Mouse (Mus musculus) cerebellum, postnatal 36 days (tissue): ENCODE measurements around the gene Gm49337.

Experiments used
- DNase-seq, 2 experiments: peaks; one replicate each; pipeline ENCODE4 v3.0.0; 2021 to 2022; ENCODE audit warnings: mixed read lengths in 2 of 2

The Gm49337 gene

DNA sequence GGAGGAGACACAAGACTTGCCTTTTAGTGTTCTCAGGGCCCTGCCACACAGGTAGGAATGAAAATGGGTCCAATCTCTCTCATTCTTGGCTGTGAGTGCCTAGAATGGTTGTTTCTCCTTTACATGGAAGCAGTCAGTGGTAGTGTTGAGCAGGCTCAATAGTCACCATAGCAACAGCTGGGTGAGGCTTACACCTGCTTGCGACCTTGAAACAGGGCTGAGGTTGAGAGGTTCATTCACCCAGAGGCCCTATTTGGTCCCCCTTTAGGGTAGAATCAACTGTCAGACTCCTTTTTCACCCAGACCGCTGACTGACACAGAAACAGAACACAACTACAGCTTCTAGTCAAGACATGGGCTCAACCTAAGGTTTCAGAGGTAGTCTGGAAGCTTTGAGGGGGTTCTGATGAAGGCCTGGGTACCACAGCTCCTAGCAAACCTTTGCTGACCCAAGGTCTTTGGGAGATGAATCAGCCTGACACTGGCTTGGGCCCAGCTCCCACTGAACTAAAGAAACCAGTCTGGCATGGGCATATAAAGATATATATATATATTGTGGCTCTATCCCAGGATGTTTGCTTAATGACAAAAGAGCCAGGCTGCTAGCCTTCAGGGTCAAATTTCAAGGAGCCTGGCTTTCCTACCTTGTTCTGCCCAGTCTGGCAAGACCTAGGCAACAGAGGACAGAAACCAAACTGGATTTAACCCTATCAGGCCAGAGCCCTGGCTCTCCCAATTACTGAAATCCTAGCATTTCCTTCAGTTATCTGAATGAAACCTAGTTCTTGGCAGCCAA is 8.2 kb upstream of the Gm49337 start:
- no peak for DNase-seq

GRCm38 (mm10) chr4:116165708-116166407 is 7.3 kb upstream of the Gm49337 start:
- no peak for DNase-seq

DNA sequence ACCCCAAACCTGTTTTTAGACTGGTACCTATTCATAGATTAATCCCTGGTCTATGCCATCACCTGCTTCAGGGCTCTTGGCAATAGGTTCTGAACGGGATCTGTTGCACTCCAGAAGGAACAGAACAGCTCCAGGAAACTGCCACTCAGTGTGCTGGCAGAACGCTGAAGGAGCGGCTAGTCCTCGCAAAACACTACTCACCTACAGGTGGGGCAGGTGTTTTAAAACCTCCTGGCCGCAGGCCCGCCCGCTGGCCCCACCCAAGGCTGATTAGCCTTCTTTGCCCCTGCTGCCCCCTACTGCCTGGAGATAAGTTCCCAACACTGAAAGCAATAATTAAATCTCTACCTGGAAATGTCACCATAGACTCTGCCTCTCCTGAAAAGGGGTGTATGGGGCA is 5.8 kb upstream of the Gm49337 start, which contains the start of gene Tspan1:
TSS of gene Tspan1 (minus strand) at position 198 of the 400 bp plus-strand sequence.
- DNase-seq: peak; percentile 49 to 52

DNA sequence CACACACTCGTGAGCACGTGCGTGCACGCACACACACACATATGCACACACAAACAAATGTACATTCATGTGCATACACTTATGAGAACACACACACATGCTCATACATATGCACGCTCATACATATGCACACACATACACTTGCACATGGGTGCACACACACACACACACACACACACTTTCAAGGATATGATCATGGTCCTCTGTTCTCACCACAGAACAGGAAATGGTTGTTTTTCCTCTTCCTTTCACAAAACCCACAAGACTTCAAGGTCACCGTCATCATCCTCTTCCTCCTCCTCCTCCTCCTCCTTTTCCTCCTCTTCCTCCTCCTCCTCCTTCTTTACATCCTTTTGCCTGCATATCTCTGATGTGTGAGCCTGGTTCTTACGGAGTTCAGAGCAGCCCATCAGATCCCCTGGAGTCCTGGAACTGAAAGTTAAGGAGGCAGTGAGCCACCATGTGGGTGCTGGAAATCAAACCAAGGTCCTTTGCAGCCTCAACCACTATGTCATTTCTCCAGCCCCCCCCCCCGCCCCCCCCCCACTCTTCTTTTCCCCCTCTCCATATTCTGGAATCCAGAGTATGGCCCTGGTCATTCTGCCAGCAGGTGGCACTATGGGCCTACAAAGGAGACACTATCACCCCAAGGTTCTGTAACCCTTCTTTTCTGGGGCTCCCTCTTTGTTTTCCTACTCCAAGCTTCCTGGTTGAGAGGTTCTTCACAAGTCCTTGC is 4.4 kb upstream of the Gm49337 start:
- peak; percentile 87 to 91 for DNase-seq

GRCm38 (mm10) chr4:116169353-116169672 is 3.9 kb upstream of the Gm49337 start:
- no peak for DNase-seq

DNA sequence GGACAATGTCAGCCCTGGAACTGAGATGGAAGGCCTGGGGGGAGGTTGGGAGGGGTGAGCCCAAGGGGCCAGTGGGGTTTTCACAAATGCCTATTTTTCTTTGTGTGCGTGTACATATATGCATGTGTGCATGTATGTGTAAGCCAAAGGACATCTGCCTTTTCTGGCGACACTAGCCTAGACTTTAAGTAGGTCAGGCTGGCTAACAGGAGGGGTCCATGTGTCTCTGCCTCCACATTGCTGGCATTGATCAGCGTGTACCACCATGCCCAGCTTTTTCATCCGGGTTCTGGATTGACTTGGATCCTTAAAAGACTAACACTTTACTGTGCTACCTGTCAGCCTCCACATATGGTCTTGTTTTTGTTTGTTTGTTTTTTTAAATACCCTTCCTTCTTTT is 568 bp downstream of the Gm49337 start:
- DNase-seq: peak in 1 of 2 experiments; percentile 33

- peak; percentile 76 to 77 for DNase-seq
Observed at GRCm38 (mm10) chr4:116174466-116175116, 1.4 kb downstream of the Gm49337 start.

- DNase-seq: peak; percentile 28 to 53
Observed at GRCm38 (mm10) chr4:116175136-116175535, 2.0 kb downstream of the Gm49337 start.

GRCm38 (mm10) chr4:116175711-116176542 is 2.7 kb downstream of the Gm49337 start:
- DNase-seq: peak; percentile 68 to 79

- peak; percentile 98 to 99 for DNase-seq
Observed at GRCm38 (mm10) chr4:116176543-116176988, 3.4 kb downstream of the Gm49337 start.

- DNase-seq: peak; percentile 56 to 67
Observed at GRCm38 (mm10) chr4:116177140-116177539, 4.0 kb downstream of the Gm49337 start.

GRCm38 (mm10) chr4:116182079-116182478 is 8.9 kb downstream of the Gm49337 start:
- no peak for DNase-seq

DNA sequence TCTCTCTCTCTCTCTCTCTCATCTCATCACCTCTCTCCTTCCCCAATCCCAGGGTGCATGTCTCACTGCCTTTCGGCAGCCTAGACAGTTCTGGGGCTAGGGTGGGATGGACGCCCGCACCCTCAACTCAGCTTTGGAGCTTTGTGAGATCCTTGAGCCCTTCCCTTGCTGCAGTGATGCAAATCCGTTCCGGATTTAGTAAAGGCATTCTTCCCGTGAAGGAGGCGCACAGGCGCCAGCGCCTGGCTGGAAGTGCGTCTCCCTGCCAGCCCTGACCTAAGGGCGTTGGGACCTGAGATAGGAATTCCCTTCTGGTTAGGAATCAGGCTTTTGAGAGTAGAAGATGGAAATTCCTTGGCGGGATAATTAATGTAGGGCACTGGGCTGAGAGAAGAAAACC is 9.6 kb downstream of the Gm49337 start:
- peak; percentile 72 to 77 for DNase-seq

- DNase-seq: peak in 1 of 2 experiments; percentile 31
Observed at GRCm38 (mm10) chr4:116185083-116185482, 11.9 kb downstream of the Gm49337 start.

DNA sequence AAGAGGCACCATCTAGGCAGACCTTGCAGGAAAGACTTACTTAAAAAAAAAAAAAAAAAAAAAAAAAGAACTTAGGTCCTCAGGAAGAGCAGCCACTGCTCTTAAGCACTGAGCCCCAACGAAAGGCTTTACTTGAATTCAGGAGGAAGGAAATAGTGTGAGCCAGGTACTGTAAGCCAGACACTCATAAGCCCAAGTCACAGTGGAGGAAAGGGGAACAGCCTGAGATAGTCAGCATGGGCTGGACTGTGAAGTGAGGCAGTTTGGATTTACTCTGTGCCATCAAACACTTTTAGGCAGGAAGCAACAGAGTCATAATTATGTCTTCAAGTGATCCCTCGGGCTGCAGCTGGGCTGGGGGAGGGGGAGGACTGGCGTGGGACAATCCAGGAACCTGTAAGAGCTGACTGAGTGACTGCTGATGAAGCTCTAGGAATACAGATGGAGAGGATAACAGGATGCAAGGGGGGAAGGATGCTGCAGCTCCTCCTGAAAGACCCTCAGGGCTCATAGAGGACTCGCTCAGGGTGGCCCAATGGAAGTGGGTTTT is 19.2 kb downstream of the Gm49337 start:
- no peak for DNase-seq

GRCm38 (mm10) chr4:116193583-116194383 is 20.6 kb downstream of the Gm49337 start:
- no peak for DNase-seq

GRCm38 (mm10) chr4:116198422-116198821 is 25.2 kb downstream of the Gm49337 start:
- DNase-seq: peak; percentile 33 to 47

GRCm38 (mm10) chr4:116204422-116204821 is 31.2 kb downstream of the Gm49337 start:
- DNase-seq: no peak

GRCm38 (mm10) chr4:116206531-116206930 is 33.3 kb downstream of the Gm49337 start:
- DNase-seq: no peak

GRCm38 (mm10) chr4:116208891-116209290 is 35.7 kb downstream of the Gm49337 start:
- DNase-seq: no peak
